Mouse (Mus musculus) MEL (cell line): ENCODE data around the gene Mgll. TPM values are rescaled to one million over a fixed set of nuclear protein-coding genes. Genes with fewer than 3 reads are reported as not detected.
A peak's percentile ranks its signal among the peaks of the same experiment; 100 is the strongest.

Experiments
- DNase-seq: peaks from one replicate; pipeline ENCODE4 v3.0.0; 2011; ENCODE audit warnings: low read depth, low spot score
- H3K27ac ChIP-seq: 2 replicates; pipeline ENCODE4 v1.5.1; 2012; ENCODE audit warnings: low read depth, mild to moderate bottlenecking, control low read depth, low read length, moderate library complexity; ENCODE audit not compliant: control insufficient read depth
- H3K27me3 ChIP-seq, 2 experiments: fragments of 150-350 bp in 1 of 2; sonication (generic) in 1 of 2; 2 replicates each; pipeline ENCODE4 v1.6.1; 2012; ENCODE audit warnings: low read length in 2 of 2, mild to moderate bottlenecking in 2 of 2, improper control_type of control experiment in 1 of 2, moderate library complexity in 1 of 2; ENCODE audit not compliant: insufficient read depth in 2 of 2, control insufficient read depth in 1 of 2
- H3K36me3 ChIP-seq, 2 experiments: 2 replicates each; pipeline ENCODE4 v1.6.1; 2012 to 2014; ENCODE audit warnings: low read length in 2 of 2, improper control_type of control experiment in 1 of 2, inconsistent platforms in 1 of 2, mild to moderate bottlenecking in 1 of 2; ENCODE audit not compliant: insufficient read depth in 2 of 2, control insufficient read depth in 1 of 2
- H3K4me1 ChIP-seq, 2 experiments: fragments of 150-350 bp in 1 of 2; sonication (generic) in 1 of 2; 2 replicates each; pipeline ENCODE4 v1.6.1; 2012; ENCODE audit warnings: low read length in 2 of 2, improper control_type of control experiment in 1 of 2, mild to moderate bottlenecking in 1 of 2; ENCODE audit not compliant: insufficient read depth in 2 of 2, control insufficient read depth in 1 of 2
- H3K4me3 ChIP-seq, 2 experiments: fragments of 150-350 bp in 1 of 2; sonication (generic) in 1 of 2; 2 replicates each; pipeline ENCODE4 v1.5.1; 2012; ENCODE audit warnings: low read depth in 2 of 2, low read length in 2 of 2, mild to moderate bottlenecking in 2 of 2, moderate library complexity in 2 of 2, control low read depth in 1 of 2, improper control_type of control experiment in 1 of 2; ENCODE audit not compliant: control insufficient read depth in 1 of 2, insufficient read depth in 1 of 2
- H3K79me2 ChIP-seq: 2 replicates; pipeline ENCODE4 v1.6.1; 2012; ENCODE audit warnings: mild to moderate bottlenecking, low read length, moderate library complexity; ENCODE audit not compliant: control insufficient read depth, poor library complexity, insufficient read depth
- H3K9ac ChIP-seq: 2 replicates; pipeline ENCODE4 v1.6.1; 2012; ENCODE audit warnings: low read depth, mild to moderate bottlenecking, control low read depth, low read length, moderate library complexity; ENCODE audit not compliant: control insufficient read depth, poor library complexity, severe bottlenecking
- H3K9me3 ChIP-seq: fragments of 150-350 bp; sonication (generic); replicated peaks from 2 replicates; pipeline ENCODE4 v1.6.1; 2012; ENCODE audit warnings: mild to moderate bottlenecking, low read length, improper control_type of control experiment, moderate library complexity; ENCODE audit not compliant: insufficient read depth
- BHLHE40 ChIP-seq: IDR thresholded peaks from 2 replicates; pipeline ENCODE4 v1.6.1; 2012; ENCODE audit warnings: low read depth, mild to moderate bottlenecking, inconsistent platforms, low read length, improper control_type of control experiment, borderline replicate concordance
- CHD1 ChIP-seq: IDR thresholded peaks from 2 replicates; pipeline ENCODE4 v1.6.1; 2012; ENCODE audit warnings: low read depth, mild to moderate bottlenecking, inconsistent platforms, low read length, improper control_type of control experiment
- CTCF ChIP-seq, 3 experiments: IDR thresholded peaks in 2 of 3; conservative IDR thresholded peaks in 1 of 3; 2 replicates each; pipeline ENCODE4 v1.5.1; 2011 to 2012; ENCODE audit warnings: low read length in 3 of 3, low read depth in 2 of 3, mild to moderate bottlenecking in 2 of 3, improper control_type of control experiment in 1 of 3, inconsistent platforms in 1 of 3, mixed read lengths in 1 of 3, moderate library complexity in 1 of 3; ENCODE audit not compliant: control insufficient read depth in 1 of 3, insufficient read depth in 1 of 3, poor library complexity in 1 of 3, severe bottlenecking in 1 of 3
- E2F4 ChIP-seq: IDR thresholded peaks from 2 replicates; pipeline ENCODE4 v1.6.1; 2011; ENCODE audit warnings: low read depth, low read length, improper control_type of control experiment, borderline replicate concordance
- ELF1 ChIP-seq: IDR thresholded peaks from 2 replicates; pipeline ENCODE4 v1.6.1; 2014; ENCODE audit warnings: low read depth, mild to moderate bottlenecking, inconsistent platforms, low read length, improper control_type of control experiment, moderate library complexity
- EP300 ChIP-seq, 2 experiments: IDR thresholded peaks; 2 replicates each; pipeline ENCODE4 v1.6.1; 2011; ENCODE audit warnings: improper control_type of control experiment in 2 of 2, low read length in 2 of 2, low read depth in 1 of 2, mild to moderate bottlenecking in 1 of 2
- ETS1 ChIP-seq: IDR thresholded peaks from 2 replicates; pipeline ENCODE4 v1.6.1; 2012; ENCODE audit warnings: low read depth, mild to moderate bottlenecking, inconsistent platforms, low read length, improper control_type of control experiment, moderate library complexity
- GABPA ChIP-seq: IDR thresholded peaks from 2 replicates; pipeline ENCODE4 v1.6.1; 2012; ENCODE audit warnings: low read depth, mild to moderate bottlenecking, inconsistent platforms, low read length, improper control_type of control experiment, moderate library complexity
- GATA1 ChIP-seq: IDR thresholded peaks from 2 replicates; pipeline ENCODE4 v1.6.1; 2011; ENCODE audit warnings: low read depth, low read length, improper control_type of control experiment
- KAT2A ChIP-seq: conservative IDR thresholded peaks from 2 replicates; pipeline ENCODE4 v1.6.1; 2012; ENCODE audit warnings: low read depth, low read length, improper control_type of control experiment, inconsistent platforms
- MAX ChIP-seq: IDR thresholded peaks from 2 replicates; pipeline ENCODE4 v1.6.1; 2011; ENCODE audit warnings: low read length, improper control_type of control experiment
- MXI1 ChIP-seq: IDR thresholded peaks from 2 replicates; pipeline ENCODE4 v1.6.1; 2011; ENCODE audit warnings: mild to moderate bottlenecking, low read depth, low read length, improper control_type of control experiment
- MYC ChIP-seq: IDR thresholded peaks from 2 replicates; pipeline ENCODE4 v1.6.1; 2011; ENCODE audit warnings: low read depth, mild to moderate bottlenecking, low read length, improper control_type of control experiment, moderate library complexity
- NRF1 ChIP-seq: IDR thresholded peaks from 2 replicates; pipeline ENCODE4 v1.6.1; 2014; ENCODE audit warnings: low read depth, mild to moderate bottlenecking, inconsistent platforms, low read length, improper control_type of control experiment, moderate library complexity; ENCODE audit not compliant: poor library complexity, insufficient read depth, severe bottlenecking
- POLR2A ChIP-seq, 2 experiments: IDR thresholded peaks; 2 replicates each; pipeline ENCODE4 v1.6.1; 2011 to 2012; ENCODE audit warnings: low read length in 2 of 2, mild to moderate bottlenecking in 2 of 2, control low read depth in 1 of 2, improper control_type of control experiment in 1 of 2, low read depth in 1 of 2, moderate library complexity in 1 of 2; ENCODE audit not compliant: control insufficient read depth in 1 of 2, insufficient read depth in 1 of 2, poor library complexity in 1 of 2
- POLR2AphosphoS2 ChIP-seq: IDR thresholded peaks from 2 replicates; pipeline ENCODE4 v1.6.1; 2011; ENCODE audit warnings: low read length, improper control_type of control experiment
- SMC3 ChIP-seq: IDR thresholded peaks from 2 replicates; pipeline ENCODE4 v1.6.1; 2011; ENCODE audit warnings: low read depth, low read length, improper control_type of control experiment
- TBP ChIP-seq: IDR thresholded peaks from 2 replicates; pipeline ENCODE4 v1.8.0; 2011; ENCODE audit warnings: low read depth, low read length, improper control_type of control experiment
- TCF12 ChIP-seq: IDR thresholded peaks from 2 replicates; pipeline ENCODE4 v1.6.1; 2014; ENCODE audit warnings: low read depth, mild to moderate bottlenecking, inconsistent platforms, low read length, improper control_type of control experiment, moderate library complexity
- USF1 ChIP-seq: IDR thresholded peaks from 2 replicates; pipeline ENCODE4 v1.6.1; 2014; ENCODE audit warnings: low read depth, mild to moderate bottlenecking, inconsistent platforms, low read length, improper control_type of control experiment, moderate library complexity
- ZC3H11A ChIP-seq: IDR thresholded peaks from 2 replicates; pipeline ENCODE4 v1.6.1; 2012; ENCODE audit warnings: low read depth, mild to moderate bottlenecking, inconsistent platforms, low read length, improper control_type of control experiment
- ZKSCAN1 ChIP-seq: IDR thresholded peaks from 2 replicates; pipeline ENCODE4 v1.6.1; 2012; ENCODE audit warnings: low read depth, mild to moderate bottlenecking, inconsistent platforms, low read length, improper control_type of control experiment, moderate library complexity
- ZMIZ1 ChIP-seq: IDR thresholded peaks from 2 replicates; pipeline ENCODE4 v1.6.1; 2012; ENCODE audit warnings: low read depth, mild to moderate bottlenecking, inconsistent platforms, low read length, improper control_type of control experiment, moderate library complexity
- ZNF384 ChIP-seq: IDR thresholded peaks from 2 replicates; pipeline ENCODE4 v1.6.1; 2012; ENCODE audit warnings: low read depth, mild to moderate bottlenecking, inconsistent platforms, low read length, improper control_type of control experiment
- polyA plus RNA-seq, 2 experiments: library from polyadenylated mRNA; stranded (reverse) in 1 of 2; unstranded in 1 of 2; fragments of >175 nt in 1 of 2; fragments of >200 nt in 1 of 2; gene quantifications; 2 replicates each; pipeline versions ENCODE4 v1.2.1 to v1.2.4; 2012; ENCODE audit warnings: low replicate concordance in 2 of 2, low read depth in 1 of 2; ENCODE audit not compliant: insufficient read length in 2 of 2, insufficient read depth in 1 of 2, missing spikeins in 1 of 2
- total RNA-seq: library from RNA; depleted of rRNA; stranded (reverse); fragments of 300-350 nt; gene quantifications from 2 replicates; pipeline ENCODE4 v1.2.3, GENCODE M21; 2012

The Mgll gene
- total and polyA plus RNA-seq, 3 experiments = not detected

DNA sequence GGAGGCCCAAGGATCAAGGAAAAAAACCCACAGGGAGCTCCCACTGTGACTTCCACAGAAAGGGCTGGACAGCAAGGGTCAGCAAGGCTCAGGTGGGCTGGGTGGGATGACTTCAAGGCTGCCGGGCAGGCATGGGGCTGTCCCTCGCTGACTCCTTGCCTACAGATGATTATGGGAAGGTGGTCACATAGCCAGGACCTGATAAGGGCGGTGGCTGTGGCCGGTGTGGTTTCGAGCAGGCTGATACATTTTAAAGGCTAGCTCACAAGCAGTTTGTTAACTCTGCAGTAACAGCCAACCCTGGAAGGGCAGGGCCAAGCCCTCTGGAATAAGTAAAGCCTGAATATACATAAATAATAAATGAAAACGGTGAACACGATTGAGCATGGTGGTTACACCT, 78.8 kb downstream of the Mgll start:
- H3K9me3 ChIP-seq = no peaks in the 10 kb centered on the region
- no peaks in the 10 kb centered on the region for H3K79me2 ChIP-seq
- no peak overlapping the region for H3K27ac ChIP-seq
- no peaks in the 10 kb centered on the region for H3K4me1 ChIP-seq
- no peak overlapping the region for H3K4me3 ChIP-seq
- peaks cover 0 to 1% of the 10 kb centered on the region in 2 experiments; a peak in 2 of 4 replicates for H3K27me3 ChIP-seq
- DNase-seq = no peak
- TF ChIP-seq KAT2A = no peak
- TF ChIP-seq BHLHE40 = no peak
- TF ChIP-seq GATA1 = no peak
- no peak for TF ChIP-seq E2F4
- TF ChIP-seq EP300 (IDR thresholded peaks at IDR 0.05; ENCODE audit: low read depth in 1 of 2, low read length in 2 of 2) = no peak
- TF ChIP-seq MYC = no peak
- TF ChIP-seq NRF1 = no peak
- TF ChIP-seq CHD1 = no peak
- TF ChIP-seq TCF12 = no peak
- TF ChIP-seq SMC3 = no peak
- TF ChIP-seq ZKSCAN1 = no peak
- no peak for TF ChIP-seq ETS1
- no peak for TF ChIP-seq GABPA
- TF ChIP-seq ZMIZ1 = no peak
- no peak for TF ChIP-seq POLR2A (IDR thresholded peaks at IDR 0.05; ENCODE audit: control insufficient read depth in 1 of 2, insufficient read depth in 1 of 2, low read depth in 1 of 2, low read length in 2 of 2, poor library complexity in 1 of 2)
- no peak for TF ChIP-seq ZC3H11A
- no peak for TF ChIP-seq MXI1
- TF ChIP-seq ELF1 = no peak
- no peaks in the 10 kb centered on the region for H3K36me3 ChIP-seq
- H3K9ac ChIP-seq = no peak overlapping the region

DNA sequence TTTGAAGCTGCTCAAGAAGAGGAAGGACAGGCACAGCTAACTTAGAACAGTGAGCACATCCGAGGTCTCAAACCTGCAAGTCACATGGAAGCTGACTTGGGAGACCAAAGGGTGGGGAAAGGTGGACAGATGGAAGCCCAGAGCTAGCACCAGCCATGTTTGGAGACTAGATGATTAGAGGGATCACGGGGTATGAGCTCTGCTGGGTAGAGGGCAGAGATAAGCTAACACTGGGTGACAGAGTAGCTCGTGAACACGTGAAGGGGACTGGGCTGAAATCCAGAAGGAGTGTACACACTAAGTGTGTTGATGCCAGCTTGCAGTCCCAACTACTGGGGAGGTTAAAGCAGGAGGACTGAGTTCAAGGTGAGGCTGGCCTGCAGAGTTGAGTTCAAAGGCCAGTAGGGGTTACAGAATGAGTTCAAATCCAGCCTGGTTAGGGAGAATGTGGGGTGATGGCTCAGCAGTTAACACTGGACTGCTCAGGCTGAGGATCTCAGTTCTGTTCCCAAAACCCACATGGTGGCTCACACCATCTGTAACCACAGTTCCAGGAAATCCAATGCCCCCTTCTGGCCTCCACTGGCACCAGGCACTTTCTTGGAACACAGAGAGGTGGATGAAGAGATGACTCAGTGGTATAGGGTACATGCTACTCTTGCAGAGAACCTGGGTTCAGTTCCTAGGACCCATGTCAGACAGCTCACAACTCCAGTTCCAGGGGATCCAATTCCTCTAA, 79.9 kb downstream of the Mgll start:
- no peaks in the 10 kb centered on the region for H3K79me2 ChIP-seq
- no peak overlapping the region for H3K27ac ChIP-seq
- H3K9ac ChIP-seq = no peak overlapping the region
- DNase-seq = no peak
- no peak overlapping the region for H3K4me3 ChIP-seq
- no peaks in the 10 kb centered on the region for H3K9me3 ChIP-seq
- peaks cover 0 to 4% of the 10 kb centered on the region in 2 experiments; a peak in 2 of 4 replicates for H3K27me3 ChIP-seq
- H3K4me1 ChIP-seq = no peaks in the 10 kb centered on the region
- H3K36me3 ChIP-seq = no peaks in the 10 kb centered on the region
- TF ChIP-seq USF1 = peak; percentile 34; the same call in 1 of the 2 replicates
- no peak for TF ChIP-seq ZNF384
- no peak for TF ChIP-seq TBP
- TF ChIP-seq CTCF (IDR thresholded peaks at IDR 0.05 in 2 of 3, conservative IDR thresholded peaks at IDR 0.05 in 1 of 3; ENCODE audit: control insufficient read depth in 1 of 3, insufficient read depth in 1 of 3, low read depth in 2 of 3, low read length in 3 of 3, poor library complexity in 1 of 3, severe bottlenecking in 1 of 3) = no peak
- TF ChIP-seq MAX = no peak
- no peak for TF ChIP-seq POLR2AphosphoS2
- TF ChIP-seq GATA1 = no peak
- TF ChIP-seq, all 39 proteins: peak for 1
